Mouse (Mus musculus) monocyte, adult 5-6 weeks (primary cell): ENCODE data around the gene Zfp648. TPM values are rescaled to one million over a fixed set of nuclear protein-coding genes. Genes with fewer than 3 reads are reported as not detected.

Experiments used
- ATAC-seq: fragments of 153-309, 156-312 bp; replicated peaks from 2 replicates; pipeline ENCODE4 v1.8.0; 2017; ENCODE audit warnings: mild to moderate bottlenecking; ENCODE audit not compliant: low TSS enrichment, insufficient number of reproducible peaks, severe bottlenecking, poor library complexity, low FRiP score
- total RNA-seq: library from RNA; stranded (forward); fragments of 200-1000, 200-491, 200-594 nt; gene quantifications from 3 replicates; pipeline ENCODE4 v1.2.3, GENCODE M21; 2017

Zfp648 gene
- total RNA-seq, 1 experiment from 2014 or later = not detected

GRCm38 (mm10) chr1:154204652-154205573 lies 3.9 kb downstream of the Zfp648 start:
- ATAC-seq = no peak

DNA sequence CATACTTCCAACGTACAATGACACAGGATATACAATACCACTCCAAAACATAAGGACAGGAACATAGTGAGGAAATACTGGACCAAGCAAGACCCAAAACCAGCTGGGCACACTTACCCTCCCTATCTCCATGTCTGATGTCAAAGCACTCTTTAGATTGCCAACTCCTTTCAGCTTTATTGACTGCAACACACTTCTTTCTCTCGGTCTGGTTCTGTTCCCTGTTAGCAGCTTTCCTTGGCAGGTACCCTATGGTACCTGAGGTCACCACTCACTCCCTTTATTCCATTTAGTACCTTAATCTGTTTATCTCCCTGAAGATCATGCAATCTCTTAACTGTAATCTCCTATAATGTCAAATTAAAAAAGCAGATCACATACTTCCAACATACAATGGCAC lies 19.0 kb downstream of the Zfp648 start:
- ATAC-seq = no peak

GRCm38 (mm10) chr1:154220566-154220965 lies 19.6 kb downstream of the Zfp648 start:
- no peak for ATAC-seq

DNA sequence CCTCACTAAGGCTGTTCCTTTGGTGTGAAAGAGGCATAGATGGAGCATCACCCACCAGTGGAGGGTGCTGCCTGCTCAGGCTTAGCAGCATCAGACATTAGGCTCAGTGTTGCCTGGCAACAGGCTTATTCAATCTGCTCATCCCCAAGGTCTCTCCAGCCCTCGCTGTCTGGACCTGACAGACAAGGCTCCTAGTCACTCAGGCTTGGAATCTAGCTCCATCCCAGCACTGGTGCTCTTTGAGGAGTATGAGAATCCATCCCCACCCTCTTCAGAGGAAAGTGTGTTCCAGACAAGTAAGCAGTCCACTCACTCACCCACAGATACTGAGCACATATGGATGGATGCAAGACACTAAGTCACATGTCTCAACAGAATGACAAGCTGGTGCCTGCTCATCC lies 22.8 kb downstream of the Zfp648 start:
- ATAC-seq = no peak

DNA sequence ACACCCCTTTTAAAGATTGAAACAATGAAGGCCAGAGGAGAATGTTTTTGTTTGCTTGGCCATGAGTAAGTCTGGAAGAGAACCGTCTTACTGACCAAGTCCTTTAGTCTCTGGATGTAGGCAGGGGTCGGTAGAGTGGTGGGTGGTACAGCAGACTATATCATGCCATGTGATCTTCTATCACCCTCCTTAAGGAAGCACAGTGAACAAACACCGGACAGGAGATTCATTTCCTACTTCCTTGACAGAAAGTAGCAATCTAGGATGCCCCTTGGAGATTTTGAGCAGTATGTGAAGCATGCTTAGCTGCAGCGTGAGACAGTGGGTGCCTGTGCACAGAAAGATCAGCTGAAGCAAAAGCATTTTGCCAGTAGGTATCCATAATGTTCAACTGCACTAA lies 31.6 kb downstream of the Zfp648 start:
- ATAC-seq = no peak

DNA sequence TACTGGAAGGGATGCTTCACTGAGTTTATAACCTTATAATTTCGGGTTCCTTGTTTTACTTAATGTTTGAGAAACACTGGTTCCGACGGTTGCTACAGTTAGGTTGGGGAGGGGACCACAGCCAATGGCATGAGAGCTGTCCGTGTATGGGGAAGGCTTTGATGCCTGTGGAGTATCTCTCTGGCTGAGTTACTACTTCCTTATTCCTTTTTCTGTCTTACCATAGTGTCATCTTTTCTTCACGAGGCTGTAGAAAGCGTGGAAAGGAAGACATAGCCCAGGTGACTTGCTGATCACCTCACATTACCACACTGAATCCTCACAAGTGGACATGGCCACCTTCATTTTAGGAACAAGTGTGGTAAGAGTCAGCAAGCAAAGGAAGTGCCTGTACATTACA lies 32.0 kb downstream of the Zfp648 start:
- ATAC-seq = no peak

DNA sequence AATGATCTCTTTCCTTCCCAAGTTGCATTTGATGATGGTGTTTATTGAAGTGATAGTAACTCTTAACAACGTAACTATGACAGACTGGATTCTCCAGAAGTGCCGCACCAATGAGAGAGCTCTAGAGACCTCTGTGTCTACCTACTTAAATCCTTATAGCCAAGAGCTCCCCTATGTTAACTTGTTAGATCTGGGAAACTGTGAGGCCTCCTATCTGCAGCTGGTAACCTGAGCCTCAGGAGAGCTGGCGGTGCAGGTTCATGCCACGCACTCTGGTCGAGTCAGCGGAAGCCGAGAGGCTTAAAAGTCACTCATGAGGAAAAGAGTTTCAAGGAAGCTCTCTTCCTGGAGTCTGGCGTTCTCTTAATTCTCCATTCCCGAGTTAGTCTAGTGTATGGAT lies 33.8 kb downstream of the Zfp648 start:
- ATAC-seq = no peak

DNA sequence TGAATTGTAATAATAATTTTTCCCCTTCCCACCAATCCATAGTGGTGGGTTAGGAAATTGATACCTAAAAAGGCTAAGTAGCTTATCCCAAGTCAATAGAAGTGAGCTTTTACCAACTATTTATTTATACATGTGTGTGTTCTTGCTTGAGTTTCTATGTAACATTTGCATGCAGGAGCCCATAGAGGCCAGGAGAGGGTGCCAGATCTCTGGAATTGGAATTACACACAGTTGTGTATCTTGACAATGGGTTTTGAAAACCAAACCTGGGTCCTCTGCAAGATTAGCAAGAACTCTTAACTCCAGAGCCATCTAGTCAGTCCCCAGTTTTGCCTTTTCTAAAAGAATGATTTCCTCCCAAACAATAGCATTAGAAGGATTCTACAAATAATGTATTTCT lies 37.9 kb downstream of the Zfp648 start:
- no peak for ATAC-seq

DNA sequence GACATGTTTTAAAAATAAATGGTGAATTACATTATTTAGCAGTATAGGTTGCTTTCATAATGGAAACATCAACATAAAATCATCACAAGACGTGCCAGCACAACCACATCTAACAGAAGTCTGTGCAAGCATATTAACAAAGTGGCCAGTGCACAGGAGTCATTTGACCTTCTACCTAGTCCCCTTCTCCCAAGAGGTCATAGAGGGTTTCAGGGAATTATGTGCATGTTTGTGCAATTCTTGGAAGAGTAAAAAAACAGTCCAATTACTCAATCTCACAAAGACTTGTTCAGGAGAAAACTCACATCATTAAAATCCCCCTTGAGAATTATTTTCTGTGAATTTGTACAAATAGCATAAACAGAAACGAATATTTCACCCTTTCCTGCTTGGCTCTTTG lies 50.2 kb downstream of the Zfp648 start:
- ATAC-seq = no peak

DNA sequence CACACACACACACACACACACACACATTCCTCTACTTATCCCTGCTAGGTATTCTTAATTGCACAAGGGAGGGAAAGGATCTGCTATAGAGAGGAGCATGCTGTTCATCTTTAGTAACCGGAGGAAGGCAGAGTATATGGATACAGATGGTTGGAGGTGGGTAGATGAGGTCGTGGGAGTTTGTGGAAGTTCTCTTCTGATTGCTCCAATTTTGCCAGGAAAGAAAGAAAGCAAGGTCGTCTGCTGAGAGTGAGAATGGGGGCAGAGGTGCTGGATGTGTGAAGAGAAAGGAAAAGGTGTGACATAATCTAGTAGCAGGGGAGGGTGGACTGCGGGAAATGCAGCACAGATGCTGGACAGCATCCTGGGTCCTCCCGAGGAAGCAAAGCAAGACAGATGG lies 51.8 kb downstream of the Zfp648 start:
- no peak for ATAC-seq
